Mouse (Mus musculus): Measurements from ENCODE around the gene Elf4.

- no peak for TF ChIP-seq POLR2A (IDR thresholded peaks at IDR 0.05; ENCODE audit: control insufficient read depth, low read depth, low read length)
- TF ChIP-seq CTCF (IDR thresholded peaks at IDR 0.05; ENCODE audit: control insufficient read depth, insufficient read depth, insufficient replicate concordance, low read depth, low read length) = no peak
These were observed 13.3 kb downstream of the Elf4 start for GRCm38 (mm10) chrX:48449646-48450045.

Measured in testis, adult 2 months (tissue).